Mouse (Mus musculus) heart, adult 8-10 months (tissue): ENCODE results near the gene Crispld2. TPM values are rescaled to one million over a fixed set of nuclear protein-coding genes. Genes with fewer than 3 reads are reported as not detected.
A peak's percentile ranks its signal among the peaks of the same experiment; 100 is the strongest.

Source experiments
- DNase-seq: peaks from one replicate; pipeline ENCODE4 v3.0.0; 2022; ENCODE audit warnings: low spot score
- total RNA-seq, 4 experiments: library from RNA; stranded (reverse); gene quantifications; 2 replicates each; pipeline ENCODE4 v1.2.4; 2022

The Crispld2 gene
- total RNA-seq, 4 experiments from 2014 or later, result 20.9 to 28.7 (median 27.4) TPM

GRCm38 (mm10) chr8:120036111-120036510 is 43.9 kb downstream of the Crispld2 start:
- peak; percentile 48 for DNase-seq

GRCm38 (mm10) chr8:120036578-120036977 is 44.3 kb downstream of the Crispld2 start:
- DNase-seq, result no peak

- DNase-seq, result no peak
Observed at GRCm38 (mm10) chr8:120037199-120037598, 45.0 kb downstream of the Crispld2 start.

DNA sequence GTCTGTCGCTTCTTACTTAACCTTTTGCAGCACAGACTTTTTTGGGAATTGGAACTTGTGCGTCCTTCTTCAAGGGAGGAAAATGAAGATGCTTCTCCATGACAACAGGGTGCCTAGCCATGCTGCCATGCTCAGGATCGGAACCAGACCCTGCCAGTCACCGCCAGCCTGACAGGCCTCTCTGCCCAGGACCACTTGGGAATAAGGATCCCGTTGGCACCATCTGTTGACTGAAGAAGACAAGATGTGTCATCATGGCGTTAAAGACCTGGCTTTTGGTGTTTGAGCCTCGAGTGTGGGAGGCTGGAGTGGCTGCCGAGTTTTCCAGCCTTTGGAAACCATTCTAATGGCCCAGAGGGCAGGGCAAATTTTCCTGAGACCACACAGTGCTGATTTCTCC is 45.4 kb downstream of the Crispld2 start:
- no peak for DNase-seq

DNA sequence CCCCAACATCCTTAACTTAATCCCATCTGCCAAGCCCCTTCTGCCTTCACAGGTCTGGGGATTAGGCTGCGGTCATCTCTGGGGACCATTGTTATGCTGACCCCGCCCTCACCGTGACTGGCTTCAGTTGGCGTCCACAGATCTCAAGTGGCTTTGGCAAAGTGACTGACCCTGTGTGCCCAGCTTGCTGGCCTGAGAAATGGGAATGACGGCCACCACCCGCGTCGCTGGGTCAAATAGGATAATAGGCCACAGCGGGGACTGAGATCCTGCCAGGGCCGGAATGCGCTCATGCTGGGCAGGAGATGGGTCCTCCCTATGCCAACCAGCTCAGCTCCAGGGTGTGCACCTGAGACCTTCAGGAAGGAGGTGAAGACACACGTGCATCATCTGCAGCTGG is 46.5 kb downstream of the Crispld2 start:
- no peak for DNase-seq

DNA sequence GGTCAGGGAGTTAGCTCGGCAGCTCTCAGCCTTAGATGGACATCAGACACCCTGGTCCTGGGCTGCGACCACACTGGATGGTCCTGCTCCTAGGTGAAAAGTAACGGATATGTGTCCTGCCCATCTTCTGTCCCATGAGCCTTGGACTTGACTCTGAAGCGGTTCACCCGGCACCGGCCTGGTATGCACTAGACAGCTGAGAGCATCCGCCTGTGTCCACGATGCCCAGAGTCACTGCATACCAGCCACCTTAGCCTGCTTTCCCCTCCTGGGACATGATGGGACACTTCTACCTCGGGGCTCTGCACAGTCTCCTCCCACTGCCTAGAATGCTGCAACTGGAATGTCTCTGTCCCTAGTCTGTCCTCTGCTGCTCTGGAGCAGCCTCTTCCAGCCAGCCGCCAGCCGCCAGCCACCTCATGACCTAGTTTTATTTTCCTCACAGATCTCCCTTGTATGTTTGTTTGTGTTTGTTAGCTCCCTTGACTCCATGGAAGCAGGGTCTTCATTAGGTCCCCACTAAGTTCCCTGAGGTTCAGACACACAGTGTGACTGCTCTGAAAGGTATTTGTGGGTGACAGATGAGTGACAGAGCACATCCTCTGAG is 47.2 kb downstream of the Crispld2 start:
- no peak for DNase-seq

GRCm38 (mm10) chr8:120040861-120041260 is 48.6 kb downstream of the Crispld2 start:
- peak; percentile 75 for DNase-seq

GRCm38 (mm10) chr8:120042542-120043312 is 50.5 kb downstream of the Crispld2 start:
- DNase-seq, result no peak

- no peak for DNase-seq
Observed at GRCm38 (mm10) chr8:120044907-120045306, 52.7 kb downstream of the Crispld2 start.

DNA sequence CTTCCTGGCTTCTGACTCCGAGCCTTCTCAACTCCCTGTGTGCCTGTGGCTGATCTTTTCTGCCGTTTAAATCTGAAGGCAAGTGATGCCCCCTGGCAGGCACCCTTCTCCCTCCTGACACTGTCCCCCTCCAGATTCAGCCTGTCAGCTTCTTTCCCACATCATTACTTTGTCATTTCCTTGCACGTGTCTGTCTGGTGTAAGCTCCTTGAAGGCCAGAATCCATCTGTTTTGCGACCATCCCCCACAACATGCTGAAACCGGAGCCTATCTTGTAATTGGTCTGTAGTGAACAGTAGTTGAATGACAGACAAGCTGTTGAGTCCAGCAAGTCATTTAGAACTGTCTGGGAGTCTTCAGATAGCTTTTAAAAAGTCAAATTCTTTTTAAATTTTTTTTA is 53.2 kb downstream of the Crispld2 start:
- no peak for DNase-seq

- peak; percentile 88 for DNase-seq
Observed at GRCm38 (mm10) chr8:120046258-120047020, 54.2 kb downstream of the Crispld2 start.

DNA sequence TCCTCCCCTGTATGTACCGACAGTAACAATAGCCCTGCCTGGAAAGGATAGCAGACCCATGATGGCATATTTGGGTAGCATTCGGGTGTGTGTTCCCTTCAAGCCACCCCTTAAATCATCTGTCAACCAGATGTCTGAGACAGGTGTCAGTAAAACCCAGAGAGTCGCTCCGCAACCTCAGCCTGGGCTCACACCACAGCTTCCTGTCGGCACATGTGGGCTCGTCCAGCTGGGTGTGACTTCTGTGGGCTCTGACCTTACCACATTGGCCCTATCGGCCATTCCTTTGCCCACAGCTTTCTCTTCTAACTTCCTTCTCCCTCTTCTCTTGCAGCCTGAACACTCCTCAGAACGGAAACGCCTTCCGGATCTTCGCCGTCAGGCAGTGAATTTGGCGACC is 57.7 kb downstream of the Crispld2 start:
- DNase-seq, result no peak

GRCm38 (mm10) chr8:120050376-120050775 is 58.1 kb downstream of the Crispld2 start:
- DNase-seq, result no peak

- no peak for DNase-seq
Observed at GRCm38 (mm10) chr8:120051006-120051405, 58.8 kb downstream of the Crispld2 start.

- DNase-seq, result no peak
Observed at GRCm38 (mm10) chr8:120051908-120052307, 59.7 kb downstream of the Crispld2 start.

DNA sequence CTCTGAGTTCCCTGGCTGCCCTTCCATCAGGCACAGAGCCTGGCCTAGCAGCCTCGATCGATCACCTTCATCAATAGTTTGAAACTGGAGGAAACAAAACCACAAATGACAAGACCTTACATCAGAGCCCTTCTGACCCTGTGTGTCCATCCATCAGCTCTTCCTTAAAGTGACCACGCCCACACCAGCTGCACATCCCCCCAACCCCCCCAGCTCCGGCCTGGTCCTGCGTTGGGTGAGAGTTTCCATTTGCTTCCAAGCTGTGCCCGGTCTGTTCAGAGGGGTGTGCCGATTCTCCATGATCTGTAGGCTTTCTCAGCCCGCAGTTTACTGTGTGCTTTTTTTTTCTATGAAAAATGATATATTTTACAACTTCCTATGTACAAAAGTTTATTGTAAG is 60.1 kb downstream of the Crispld2 start:
- DNase-seq, result no peak

GRCm38 (mm10) chr8:120054833-120055232 is 62.6 kb downstream of the Crispld2 start:
- DNase-seq, result no peak

DNA sequence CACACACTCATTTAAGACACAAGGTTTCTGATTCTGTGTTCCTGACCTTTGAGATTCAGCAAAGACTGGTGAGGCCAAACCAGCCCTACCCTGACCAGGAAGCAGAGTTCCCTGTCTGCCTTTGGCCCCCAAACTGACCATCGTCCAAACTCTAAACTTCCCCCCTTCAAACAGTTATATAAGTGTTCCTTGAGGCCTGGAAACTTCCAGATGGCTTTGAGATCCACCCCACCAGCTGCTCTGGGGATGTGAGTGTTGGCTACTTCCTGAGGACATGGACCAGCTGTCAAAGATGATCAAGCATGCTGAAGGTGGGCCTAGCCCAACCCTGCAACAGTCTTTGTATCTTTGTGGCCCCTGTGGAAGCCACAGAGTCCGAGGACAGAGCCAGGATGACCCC is 64.8 kb downstream of the Crispld2 start:
- no peak for DNase-seq

- no peak for DNase-seq
Observed at GRCm38 (mm10) chr8:120062742-120063141, 70.5 kb downstream of the Crispld2 start.

GRCm38 (mm10) chr8:120063326-120063725 is 71.1 kb downstream of the Crispld2 start:
- DNase-seq, result no peak

- no peak for DNase-seq
Observed at GRCm38 (mm10) chr8:120065611-120066010, 73.4 kb downstream of the Crispld2 start.

DNA sequence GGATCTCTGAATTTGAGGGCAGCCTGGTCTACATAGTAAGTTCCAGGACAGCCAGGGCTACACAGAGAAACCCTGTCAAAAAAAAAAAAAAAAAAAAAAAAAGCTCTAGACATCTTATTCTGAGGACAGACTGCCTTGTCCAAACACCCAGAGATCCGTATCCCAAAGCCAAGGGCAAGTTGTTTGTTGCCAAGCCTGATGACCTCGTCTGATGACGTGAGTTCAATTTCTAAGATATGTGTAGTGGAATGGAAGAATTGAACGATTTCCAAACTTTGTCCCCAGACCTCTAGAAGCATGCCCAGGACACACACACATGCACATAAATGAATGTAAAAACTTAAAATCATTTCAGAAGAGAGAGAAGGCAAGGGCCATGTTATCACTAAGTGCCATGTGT is 74.0 kb downstream of the Crispld2 start:
- DNase-seq, result no peak
